Mouse (Mus musculus) hematopoietic stem cell, adult 5-6 weeks (primary cell): ENCODE data around the gene D630003M21Rik. TPM values are rescaled to one million over a fixed set of nuclear protein-coding genes. Genes with fewer than 3 reads are reported as not detected.

Experiments
- ATAC-seq, 2 experiments: fragments of 125-278 bp in 1 of 2; replicated peaks in 1 of 2; 2 replicates each; pipeline ENCODE4 v1.8.0; 2016 to 2017; ENCODE audit warnings: inconsistent platforms in 2 of 2, mild to moderate bottlenecking in 2 of 2, moderate number of reproducible peaks in 2 of 2, low read depth in 1 of 2, moderate TSS enrichment in 1 of 2; ENCODE audit not compliant: low FRiP score in 2 of 2, poor library complexity in 2 of 2, severe bottlenecking in 2 of 2, insufficient read depth in 1 of 2, low TSS enrichment in 1 of 2
- total RNA-seq: library from RNA; stranded (forward); fragments of 172-1452, 232-1000 nt; gene quantifications from 2 replicates; pipeline ENCODE4 v1.2.3, GENCODE M21; 2017

The D630003M21Rik gene
- total RNA-seq, 1 experiment from 2014 or later, result not detected

DNA sequence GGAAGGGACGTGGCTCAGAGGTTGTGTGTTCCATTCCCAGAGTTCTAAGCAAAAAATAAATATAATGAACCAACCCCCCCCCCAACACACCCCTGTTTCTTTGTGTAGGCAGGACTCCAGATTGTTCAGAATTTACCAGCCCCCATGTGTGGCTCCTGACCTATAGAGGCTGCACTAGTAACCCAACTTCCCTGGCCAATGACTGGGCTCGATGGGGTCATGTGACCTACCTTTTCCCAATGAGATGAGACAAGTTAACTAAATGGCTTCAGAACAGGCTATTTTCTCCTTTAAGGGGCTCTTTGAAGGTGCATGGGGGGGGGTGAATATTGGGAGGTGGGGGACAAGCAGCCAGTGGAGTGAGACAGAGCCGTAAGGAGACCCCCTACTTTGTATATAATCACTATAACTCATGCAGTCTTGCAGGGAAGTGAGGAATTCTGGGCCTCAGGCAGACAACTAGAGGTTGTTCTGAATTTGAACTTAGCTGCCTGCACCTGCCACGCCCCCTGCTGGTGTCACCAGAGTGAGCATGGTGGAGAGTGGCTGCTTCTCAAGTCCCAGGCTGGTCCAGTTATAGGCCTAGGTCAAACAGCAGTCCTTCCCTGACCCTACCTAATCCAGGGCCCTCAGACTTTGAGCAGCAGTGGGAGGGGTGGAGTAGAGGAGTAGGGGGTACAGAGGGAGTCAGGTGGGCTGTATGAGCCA, 17.1 kb downstream of the D630003M21Rik start:
- no peak for ATAC-seq

DNA sequence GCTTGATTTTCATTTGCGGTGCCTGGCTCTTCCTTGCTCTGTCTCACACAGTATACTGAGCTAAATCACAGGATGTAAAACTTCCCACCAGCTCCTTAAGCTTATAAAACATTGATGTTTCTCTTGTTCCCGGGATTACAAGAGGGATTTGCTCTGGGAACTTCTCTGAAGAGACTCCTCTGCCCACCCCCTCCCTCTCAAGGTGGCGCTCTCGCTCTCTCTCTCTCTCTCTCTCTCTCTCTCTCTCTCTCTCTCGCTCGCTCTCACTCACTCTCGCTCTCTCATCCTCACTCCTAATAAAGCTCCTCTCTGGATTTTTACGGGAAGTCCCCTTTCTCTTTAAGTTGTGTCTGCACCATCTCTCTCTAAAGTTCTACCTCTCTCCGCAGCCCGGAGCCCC, 18.1 kb downstream of the D630003M21Rik start:
- ATAC-seq, result no peak

DNA sequence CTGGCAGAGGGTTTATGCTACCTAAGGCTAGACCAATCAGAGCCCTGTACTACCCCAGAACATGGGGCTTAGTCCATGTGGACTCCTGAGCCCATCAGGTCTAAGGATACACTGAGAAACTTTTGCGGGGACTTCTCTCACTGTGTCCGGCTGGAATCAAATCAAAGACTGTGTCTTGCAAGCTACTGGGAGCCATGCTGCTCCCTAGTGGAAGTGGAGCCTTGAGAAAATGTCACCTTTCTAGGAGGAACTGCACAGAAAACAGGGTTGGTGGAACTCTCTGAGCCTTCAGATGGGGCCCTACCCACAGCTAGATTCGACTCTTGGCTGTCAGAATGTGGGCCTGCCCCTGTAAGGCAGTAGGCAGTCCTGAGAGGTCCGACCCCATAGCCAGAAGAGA, 18.5 kb downstream of the D630003M21Rik start:
- no peak for ATAC-seq

DNA sequence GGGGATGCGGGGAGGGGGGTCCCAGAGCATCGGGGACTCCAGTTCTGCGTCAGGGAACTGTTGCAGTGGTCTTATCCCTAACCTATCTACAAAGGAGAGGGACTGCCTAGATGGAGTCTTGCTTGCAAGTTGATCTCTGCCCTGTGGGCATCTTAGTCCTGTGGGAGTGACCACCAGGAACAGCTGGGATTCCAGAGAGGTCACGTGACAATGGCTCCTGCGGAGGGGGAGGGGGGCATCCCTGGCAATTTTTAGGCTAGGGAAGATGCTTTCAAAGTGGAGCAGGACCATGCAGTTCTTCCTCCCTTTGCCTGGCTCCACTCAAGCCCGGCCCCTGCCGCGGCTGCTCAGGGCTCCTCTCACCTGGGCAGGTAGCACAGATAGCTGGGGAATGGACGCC, 19.2 kb downstream of the D630003M21Rik start:
- ATAC-seq, result no peak

DNA sequence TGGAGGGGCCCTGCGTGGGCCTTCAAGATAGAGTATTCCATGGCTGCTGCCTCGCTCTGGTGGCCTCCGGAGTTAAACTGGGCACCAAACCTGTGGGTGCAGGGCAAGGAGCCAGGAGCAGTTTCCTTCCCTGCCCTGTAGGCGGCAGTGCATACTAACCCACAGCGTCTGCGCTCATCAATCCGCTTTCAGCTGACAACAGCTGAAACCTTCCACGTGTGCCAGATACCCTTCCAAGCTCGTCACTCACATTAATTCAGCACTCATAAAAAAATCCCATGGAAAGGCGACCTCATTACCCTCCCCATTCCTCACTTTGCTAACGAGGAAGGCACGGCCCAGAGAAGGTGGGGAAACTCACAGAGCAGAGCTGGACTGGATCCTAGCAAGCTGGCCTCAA, 21.2 kb downstream of the D630003M21Rik start:
- ATAC-seq, result peak; percentile 61 to 69; a peak in 3 of 4 replicates

DNA sequence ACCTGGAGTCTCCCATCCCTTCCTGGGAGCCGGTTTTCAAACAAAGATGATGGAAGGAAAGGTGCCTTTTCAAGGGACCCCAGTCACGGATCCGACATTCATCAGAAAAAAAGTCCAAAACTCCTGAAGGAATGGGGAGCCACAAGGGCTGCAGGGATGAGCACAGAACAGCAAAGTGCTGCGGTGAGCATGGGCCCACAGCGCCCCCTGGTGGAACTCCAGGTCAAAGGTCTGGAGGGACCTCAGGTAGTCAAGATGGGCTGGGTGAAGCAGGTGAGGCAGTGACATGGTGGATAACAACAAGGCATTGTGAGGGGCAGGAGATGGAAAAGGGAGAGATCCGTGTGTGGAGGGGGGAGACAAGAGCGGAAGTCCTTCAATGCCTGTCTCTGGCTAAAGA, 24.9 kb downstream of the D630003M21Rik start:
- 0 out of 4 replicates have a peak, but pooled peaks of 1 of the 2 experiments have one; percentile 40 for ATAC-seq

DNA sequence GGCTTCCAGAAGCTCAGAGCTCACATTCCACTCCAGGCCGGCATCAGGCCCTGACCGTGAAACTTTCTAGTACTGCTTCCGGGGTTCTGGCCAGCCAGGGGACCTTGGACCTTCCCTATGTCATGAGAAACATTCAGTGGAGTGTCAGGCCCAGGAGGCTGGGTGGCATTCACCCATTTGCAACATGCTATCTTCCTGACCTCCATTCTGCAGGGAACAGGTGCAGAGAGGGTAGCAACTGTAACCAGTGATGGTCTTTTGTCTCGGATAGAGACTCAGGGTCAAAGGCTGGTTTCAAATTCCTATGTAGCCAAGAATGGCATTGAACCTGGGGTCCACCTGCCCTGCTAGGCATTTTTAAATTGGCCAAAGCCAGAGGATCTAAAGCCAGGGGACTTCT, 25.3 kb downstream of the D630003M21Rik start:
- no peak for ATAC-seq

DNA sequence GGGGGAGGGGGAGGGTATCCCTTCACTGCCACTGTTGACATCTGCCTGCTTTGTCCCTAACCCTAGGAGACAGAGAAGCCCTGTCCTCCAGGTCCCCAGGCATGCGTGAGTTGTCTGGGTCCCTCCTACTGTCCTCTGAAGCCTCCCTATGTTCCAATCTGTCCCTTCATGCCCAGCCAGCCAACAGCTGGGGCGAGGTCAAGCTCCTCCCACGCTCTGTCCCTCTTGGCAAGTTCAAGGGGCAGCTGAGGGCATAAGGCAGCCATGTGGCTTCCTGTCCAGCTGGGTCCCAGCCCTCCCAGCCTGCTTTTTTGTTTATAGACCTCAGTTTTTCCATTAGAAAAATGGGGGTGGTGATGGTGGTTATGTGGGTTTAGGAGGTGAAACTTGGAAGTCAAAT, 29.7 kb downstream of the D630003M21Rik start:
- no peak for ATAC-seq

DNA sequence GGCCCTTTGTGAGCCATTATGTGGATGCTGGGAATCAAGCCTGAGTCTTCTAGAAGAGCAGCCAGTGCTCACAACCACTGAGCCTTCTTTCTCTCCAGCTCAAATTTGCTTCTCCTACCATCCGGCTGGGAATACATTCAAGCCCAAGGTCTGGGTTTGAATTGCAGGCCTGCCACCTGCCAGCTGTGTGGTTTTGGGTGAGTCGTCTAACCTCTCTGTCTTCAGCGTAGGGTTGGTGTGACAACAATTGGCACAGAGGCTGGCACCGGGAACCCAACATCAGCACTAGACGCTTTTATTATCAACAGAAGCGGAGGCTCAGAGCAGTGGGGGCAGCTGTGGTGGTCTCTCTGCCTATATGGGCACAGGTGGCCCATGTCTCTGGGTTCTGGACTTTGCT, 30.2 kb downstream of the D630003M21Rik start:
- ATAC-seq, result no peak

DNA sequence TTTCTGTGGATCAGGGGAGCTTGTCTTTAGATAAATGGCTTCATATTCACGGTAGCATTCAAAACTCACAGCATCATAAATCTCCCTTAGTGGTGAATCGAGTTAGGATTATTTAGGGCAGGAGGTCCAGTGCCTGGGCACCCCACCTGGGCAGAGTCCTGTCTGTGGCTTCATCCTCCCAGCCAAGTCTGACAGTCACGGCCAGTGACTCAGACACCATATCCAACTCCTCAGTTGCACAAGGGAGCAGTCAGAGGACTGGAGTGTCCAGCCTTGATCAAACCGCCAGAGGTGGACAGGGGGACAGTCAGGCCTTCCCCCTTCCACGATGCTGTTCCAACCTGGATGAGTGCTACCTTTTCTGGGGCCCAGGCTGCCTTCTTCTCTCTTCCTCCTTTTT, 31.1 kb downstream of the D630003M21Rik start:
- ATAC-seq, result no peak

DNA sequence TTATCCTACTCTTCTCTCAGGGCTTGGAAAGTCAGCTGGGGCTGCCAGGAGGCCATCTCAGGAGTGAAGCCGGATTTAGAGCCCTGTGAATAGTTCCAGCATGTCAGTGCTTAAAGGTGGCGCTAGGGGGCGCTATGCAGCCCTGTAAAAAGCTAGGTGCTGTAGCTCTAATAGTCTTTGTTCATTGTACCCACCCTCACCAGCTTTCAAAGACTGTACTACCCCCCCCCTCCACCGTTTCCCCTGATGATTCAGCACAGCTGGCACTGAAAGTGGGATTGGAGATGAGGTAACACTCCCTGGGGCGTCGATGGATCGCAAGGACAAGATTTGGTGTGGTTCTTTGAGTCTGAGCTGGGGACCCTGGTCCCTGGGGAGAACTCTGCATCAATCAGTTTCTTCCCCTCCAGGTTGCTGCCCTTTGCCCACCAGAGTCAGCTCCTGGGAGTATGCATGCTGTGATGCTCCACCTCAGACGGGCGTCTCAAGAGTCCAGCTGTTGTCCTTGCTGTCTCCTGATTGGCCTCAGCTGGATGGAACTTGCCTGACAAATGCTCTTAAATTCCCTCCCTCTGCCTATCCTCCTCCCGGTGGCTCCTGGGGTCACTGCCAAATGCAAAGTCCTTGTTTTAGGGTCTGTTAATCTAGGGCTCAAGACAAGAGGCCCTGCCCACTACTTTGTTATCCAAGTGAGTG, 33.9 kb downstream of the D630003M21Rik start:
- ATAC-seq, result peak; percentile 61 to 62; a peak in 3 of 4 replicates

DNA sequence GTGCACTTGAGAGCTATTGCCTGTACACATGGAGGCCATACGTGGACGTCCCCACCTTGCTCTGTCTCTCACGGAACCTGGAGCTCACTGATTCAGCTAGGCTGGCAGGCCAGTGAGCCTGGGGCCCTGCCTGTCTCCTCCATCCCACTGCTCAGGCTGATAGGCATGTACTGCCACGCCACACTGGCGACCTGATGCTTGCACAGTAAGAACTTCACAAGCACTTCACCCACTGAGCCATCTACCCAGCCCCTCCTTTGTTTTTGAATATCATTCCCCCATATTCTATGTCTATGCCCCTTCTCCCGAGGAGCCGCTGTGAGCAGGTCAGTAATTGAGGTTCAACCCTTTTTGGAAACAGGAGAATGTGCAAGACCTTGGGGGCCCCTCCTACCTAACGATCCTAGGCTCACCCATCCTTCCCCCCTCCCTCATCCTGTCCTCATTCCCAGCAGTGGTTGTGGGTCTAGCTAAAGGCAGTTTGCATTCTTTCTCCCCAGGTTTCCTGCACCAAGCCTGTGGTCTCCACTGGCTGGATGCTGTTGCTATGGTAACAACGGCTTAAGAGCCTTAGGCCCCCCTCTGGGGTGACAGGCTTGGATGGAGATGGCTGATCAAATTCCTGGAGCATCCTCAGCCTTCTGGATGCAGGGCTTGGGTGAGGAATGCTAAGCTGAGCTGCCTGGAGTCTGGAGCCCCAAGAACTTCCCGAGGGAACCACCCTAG, 35.2 kb downstream of the D630003M21Rik start:
- no peak for ATAC-seq

DNA sequence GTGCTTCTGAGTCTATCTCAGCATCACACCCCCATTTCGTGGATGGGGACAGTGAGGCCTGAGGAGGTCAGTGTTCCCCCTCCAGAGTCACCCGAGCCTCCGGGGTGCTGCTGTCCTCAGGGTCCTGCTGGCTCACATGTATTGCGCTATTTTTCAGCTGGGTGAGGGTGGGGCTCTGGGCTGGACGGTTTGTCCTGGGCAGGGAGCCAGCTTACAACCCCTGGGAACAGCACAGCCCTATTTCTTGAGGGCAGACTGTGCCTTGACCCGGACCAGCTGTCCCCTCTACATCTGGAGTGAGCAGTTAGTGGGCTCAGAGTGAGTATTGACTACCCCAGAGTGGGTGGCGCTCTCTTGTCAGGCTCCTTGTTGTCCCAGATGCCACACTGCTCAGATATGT, 37.9 kb downstream of the D630003M21Rik start:
- no peak for ATAC-seq

DNA sequence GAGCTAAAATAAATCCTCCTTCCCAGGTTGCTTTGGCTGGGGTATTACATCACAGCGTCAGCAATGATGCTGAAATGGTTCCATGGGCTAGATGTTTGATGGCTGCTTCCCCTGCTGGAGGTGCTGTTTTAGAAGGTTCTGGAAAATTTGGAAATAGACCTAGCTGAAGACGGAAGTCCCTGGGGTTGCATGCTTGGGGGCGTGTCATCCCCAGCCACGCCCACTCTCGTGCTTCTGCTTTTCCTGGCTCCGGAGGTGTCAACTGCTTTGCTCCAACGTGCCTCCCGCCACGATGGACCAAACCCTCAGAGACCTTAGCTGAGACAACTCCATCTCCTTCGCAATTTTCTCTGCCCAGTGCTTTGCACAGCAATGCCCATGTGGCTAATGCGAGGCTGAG, 39.6 kb downstream of the D630003M21Rik start:
- peak; percentile 55 to 68; a peak in 2 of 4 replicates for ATAC-seq

DNA sequence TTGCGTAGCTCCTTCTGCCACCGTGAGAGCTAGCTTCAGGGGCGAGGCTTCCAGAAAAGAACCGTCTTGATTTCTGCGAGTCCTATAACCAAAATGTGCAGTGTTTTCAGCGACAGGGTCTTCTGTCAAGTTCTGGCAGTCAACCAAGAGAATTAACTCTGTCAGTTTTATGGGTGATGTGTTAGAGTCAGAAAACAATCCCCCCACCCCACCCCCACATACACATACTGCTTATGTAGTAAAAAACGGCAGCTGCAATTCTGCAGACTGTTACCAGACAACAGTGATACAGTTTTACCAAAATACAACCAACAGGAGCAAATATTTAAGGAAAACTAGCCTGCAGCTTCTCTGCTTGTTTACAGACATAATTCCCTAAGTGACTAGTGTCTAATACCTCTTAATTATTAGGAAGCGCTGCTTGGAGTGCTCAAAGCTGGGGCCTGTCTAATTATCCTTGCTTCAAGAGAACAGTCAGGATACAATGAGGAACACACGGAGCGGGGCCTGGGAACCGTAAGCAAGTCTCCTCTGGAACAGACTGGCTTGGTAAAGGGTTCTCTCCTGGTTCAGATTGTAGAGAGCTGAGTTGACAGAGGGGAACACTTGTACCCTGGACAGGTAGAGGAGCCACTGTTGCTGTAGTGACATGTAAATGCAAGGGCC, 42.7 kb downstream of the D630003M21Rik start:
- ATAC-seq, result no peak

DNA sequence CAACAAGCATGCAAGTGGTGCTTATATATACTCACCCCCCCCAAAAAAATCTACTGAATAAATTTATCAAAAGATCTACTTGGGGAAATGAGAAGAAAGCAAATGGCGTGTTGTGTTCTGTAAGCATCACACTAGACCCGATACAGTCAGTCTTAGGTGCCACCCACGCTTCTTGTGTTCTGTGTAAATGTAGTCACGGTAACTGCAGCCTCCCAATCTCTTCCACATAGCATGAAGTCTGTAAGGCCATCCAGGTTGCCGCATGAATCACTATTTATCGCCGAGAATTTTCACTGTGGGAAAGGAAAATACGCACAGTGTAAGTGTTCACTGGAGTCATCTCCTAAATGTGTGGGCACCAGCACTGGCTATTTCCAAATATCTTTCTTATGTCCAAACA, 45.8 kb downstream of the D630003M21Rik start:
- ATAC-seq, result no peak

DNA sequence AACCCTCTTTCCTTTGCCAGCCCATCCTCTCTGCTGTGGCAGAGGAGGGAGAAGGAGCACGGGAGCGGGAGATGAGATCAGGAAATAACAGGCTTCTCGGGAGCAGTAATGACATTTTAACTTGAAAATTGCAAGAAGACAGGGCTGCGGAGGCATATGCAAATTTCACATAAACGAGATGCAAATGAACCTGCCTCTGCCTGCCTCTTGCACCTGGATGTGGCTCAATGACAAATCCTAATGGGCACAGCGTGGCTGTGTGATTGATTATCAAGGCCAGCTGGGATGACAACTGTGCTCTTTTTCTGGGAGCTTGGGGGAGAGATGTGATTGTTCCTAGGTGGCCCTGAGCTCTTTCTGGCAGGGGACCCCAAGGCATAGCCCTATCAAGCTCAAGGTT, 47.1 kb downstream of the D630003M21Rik start:
- no peak for ATAC-seq

DNA sequence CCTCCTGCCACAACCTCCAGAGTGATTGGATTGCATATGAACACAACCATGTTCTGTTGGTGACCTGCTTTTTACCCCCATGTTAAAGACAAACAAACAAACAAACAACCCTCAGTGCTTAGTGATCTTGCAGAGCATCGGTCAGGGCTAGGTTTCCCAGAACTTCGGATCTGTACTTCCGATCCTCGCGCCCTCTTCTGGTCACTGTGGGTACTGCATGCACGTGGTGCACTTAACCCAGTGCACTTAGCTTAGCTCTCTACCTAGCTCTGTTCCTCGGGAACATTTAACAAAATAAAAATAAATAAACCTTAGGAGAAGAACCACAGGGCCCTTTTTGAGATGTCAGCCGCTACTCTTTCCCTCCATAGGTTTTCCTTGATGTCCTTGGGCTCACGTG, 48.2 kb downstream of the D630003M21Rik start:
- no peak for ATAC-seq
